Mouse (Mus musculus) forebrain, embryonic 13.5 days (tissue): ENCODE measurements at regions not wholly inside any gene's neighbourhood (a gene's known extent, or its start where the extent isn't known, plus 50 kb on each side); places are given as distances from the start of the nearest gene placed in this dataset.

Source experiments
- ATAC-seq: fragments of 200-750 bp; cut with Nextera tagmentation; 2 replicates; pipeline ENCODE4 v1.8.0; 2017
- H3K27ac ChIP-seq: fragments of 300-500 bp; sonication (generic); 2 replicates; pipeline ENCODE4 v1.5.1; 2015; ENCODE audit warnings: inconsistent platforms, mild to moderate bottlenecking, moderate library complexity
- H3K27me3 ChIP-seq: fragments of 300-500 bp; sonication (generic); 2 replicates; pipeline ENCODE4 v1.6.1; 2015; ENCODE audit warnings: mild to moderate bottlenecking, inconsistent platforms
- H3K36me3 ChIP-seq: fragments of 300-500 bp; sonication (generic); 2 replicates; pipeline ENCODE4 v1.6.1; 2015; ENCODE audit warnings: mild to moderate bottlenecking, inconsistent platforms; ENCODE audit not compliant: poor library complexity, severe bottlenecking
- H3K4me1 ChIP-seq: fragments of 300-500 bp; sonication (generic); 2 replicates; pipeline ENCODE4 v1.6.1; 2015; ENCODE audit warnings: inconsistent platforms
- H3K4me2 ChIP-seq: fragments of 300-500 bp; sonication (generic); 2 replicates; pipeline ENCODE4 v1.6.1; 2015; ENCODE audit warnings: inconsistent platforms, mild to moderate bottlenecking, moderate library complexity
- H3K4me3 ChIP-seq: fragments of 300-500 bp; sonication (generic); 2 replicates; pipeline ENCODE4 v1.5.1; 2015; ENCODE audit warnings: mild to moderate bottlenecking, inconsistent platforms
- H3K9ac ChIP-seq: fragments of 300-500 bp; sonication (generic); 2 replicates; pipeline ENCODE4 v1.6.1; 2015; ENCODE audit warnings: mild to moderate bottlenecking, inconsistent platforms
- H3K9me3 ChIP-seq: fragments of 300-500 bp; sonication (generic); replicated peaks from 2 replicates; pipeline ENCODE4 v1.6.1; 2016; ENCODE audit warnings: inconsistent platforms
- WGBS: fragments of 180-500 bp; shearing (Covaris S2); methylation state at CpG from one replicate; pipeline ENCODE4 v1.1.7; 2015; 5-methylcytosine and 5-hydroxymethylcytosine counted together

DNA sequence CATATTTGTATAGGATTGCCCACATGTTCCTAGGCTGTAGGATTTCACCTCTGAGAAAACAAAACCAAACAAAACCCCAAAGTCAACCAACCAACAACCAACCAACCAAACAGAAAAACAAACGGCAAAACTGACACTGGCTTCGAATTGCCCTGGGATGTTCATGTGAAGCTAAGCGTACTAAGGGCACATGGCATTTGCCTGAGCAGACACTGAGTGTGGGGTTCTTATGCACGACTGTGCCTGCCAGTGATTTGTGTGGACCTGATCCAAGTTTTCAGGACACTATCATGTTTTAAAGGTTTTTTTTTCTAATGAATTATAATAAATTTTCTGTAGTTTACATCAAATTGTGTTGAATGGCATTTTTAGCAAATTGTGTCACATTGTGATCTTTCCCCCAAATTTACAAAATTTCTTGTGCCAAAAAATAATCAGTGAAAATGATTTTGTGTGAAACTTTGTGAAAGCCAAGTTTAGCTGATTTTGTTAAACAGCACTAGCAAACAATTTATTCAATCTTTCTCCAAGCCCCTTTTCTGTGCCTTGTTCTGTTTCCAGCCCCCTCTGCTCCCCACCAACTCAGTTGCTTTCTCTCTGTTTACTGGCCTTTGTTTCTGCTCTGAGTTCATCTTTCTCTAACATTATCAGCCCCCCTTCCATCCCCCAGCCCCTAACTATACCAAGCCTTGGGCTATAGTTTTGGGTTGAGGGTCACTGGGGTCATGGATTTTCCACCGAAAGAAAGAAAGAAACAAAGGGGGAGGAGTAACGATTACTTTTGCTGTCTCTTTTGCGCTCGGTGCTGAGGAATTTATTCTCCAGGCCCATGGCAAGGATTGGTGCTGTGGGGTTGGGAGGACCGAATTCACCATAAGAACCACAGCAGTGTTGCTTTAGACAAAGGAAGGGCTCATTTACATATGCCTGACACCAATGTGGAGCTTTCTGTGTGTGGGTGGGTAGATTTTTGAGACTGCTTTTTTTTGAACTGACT lies 377.0 kb upstream of the Nr2f1 start:
- peak; percentile 48; the same call in 1 of the 2 replicates for ATAC-seq

GRCm38 (mm10) chr13:78571093-78571492 lies 371.5 kb upstream of the Nr2f1 start:
- H3K4me2 ChIP-seq, result no peak overlapping the region
- H3K36me3 ChIP-seq, result no peaks in the 10 kb centered on the region
- H3K9me3 ChIP-seq, result no peaks in the 10 kb centered on the region
- H3K27me3 ChIP-seq, result 0 out of 2 replicates have a peak, but pooled peaks cover 2% of the 10 kb centered on the region
- no peak overlapping the region for H3K9ac ChIP-seq
- WGBS, result 87% methylated on average over 2 of the region's 2 CpGs
- ATAC-seq, result no peak
- no peak overlapping the region for H3K27ac ChIP-seq
- no peak overlapping the region for H3K4me3 ChIP-seq
- H3K4me1 ChIP-seq, result no peaks in the 10 kb centered on the region

More for the DNA sequence above, 377.0 kb upstream of the Nr2f1 start:
- WGBS, result 12% methylated on average over 9 of the region's 9 CpGs
- no peak overlapping the region for H3K4me3 ChIP-seq
- no peak overlapping the region for H3K9ac ChIP-seq
- peaks cover 20% of the 10 kb centered on the region for H3K4me1 ChIP-seq
- H3K4me2 ChIP-seq, result peak overlapping the region; percentile 7; the same call in 1 of the 2 replicates
- H3K27me3 ChIP-seq, result 0 out of 2 replicates have a peak, but pooled peaks cover 7% of the 10 kb centered on the region
- no peaks in the 10 kb centered on the region for H3K36me3 ChIP-seq
- no peaks in the 10 kb centered on the region for H3K9me3 ChIP-seq
- H3K27ac ChIP-seq, result peak overlapping the region; percentile 52

GRCm38 (mm10) chr13:78524446-78524937 lies 324.9 kb upstream of the Nr2f1 start:
- Histone ChIP-seq H3K27me3 (no peaks in the 10 kb centered on the region), H3K9ac (no peak overlapping the region), H3K9me3 (no peaks in the 10 kb centered on the region), H3K27ac (no peak overlapping the region), H3K4me2 (no peak overlapping the region), H3K36me3 (no peaks in the 10 kb centered on the region), H3K4me1 (no peaks in the 10 kb centered on the region), H3K4me3 (no peak overlapping the region)
- ATAC-seq, result no peak
- WGBS, result 63% methylated on average over 2 of the region's 2 CpGs

DNA sequence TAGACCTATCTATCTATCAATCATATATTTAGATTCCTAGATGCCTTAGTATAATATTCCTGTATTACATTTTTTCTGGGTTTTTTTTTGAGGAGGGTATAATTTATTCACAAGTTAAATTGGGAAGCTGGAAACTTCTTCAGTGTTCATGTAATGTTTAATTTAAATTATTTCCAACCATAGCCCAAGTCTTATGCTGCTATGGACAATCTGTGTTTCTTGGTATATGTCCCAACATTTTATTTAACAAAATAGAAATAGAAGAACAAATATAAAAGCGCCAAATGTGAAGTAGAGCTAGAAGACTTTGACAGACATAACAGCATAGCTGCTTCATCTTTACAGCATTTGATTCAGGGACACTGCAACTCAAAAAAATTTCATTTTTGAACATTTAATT lies 321.2 kb upstream of the Nr2f1 start:
- Histone ChIP-seq H3K9ac (no peak overlapping the region), H3K36me3 (no peaks in the 10 kb centered on the region), H3K27me3 (no peaks in the 10 kb centered on the region), H3K4me2 (no peak overlapping the region), H3K4me3 (no peak overlapping the region), H3K9me3 (no peaks in the 10 kb centered on the region), H3K4me1 (no peaks in the 10 kb centered on the region), H3K27ac (no peak overlapping the region)
- WGBS, result 96% methylated on average over 1 of the region's 1 CpGs
- ATAC-seq, result no peak

GRCm38 (mm10) chr13:78520186-78520585 lies 320.6 kb upstream of the Nr2f1 start:
- Histone ChIP-seq H3K27ac (no peak overlapping the region), H3K4me2 (no peak overlapping the region), H3K9ac (no peak overlapping the region), H3K4me3 (no peak overlapping the region), H3K9me3 (no peaks in the 10 kb centered on the region), H3K36me3 (no peaks in the 10 kb centered on the region), H3K4me1 (no peaks in the 10 kb centered on the region), H3K27me3 (no peaks in the 10 kb centered on the region)
- no peak for ATAC-seq
- WGBS, result 88% methylated on average over 3 of the region's 3 CpGs

DNA sequence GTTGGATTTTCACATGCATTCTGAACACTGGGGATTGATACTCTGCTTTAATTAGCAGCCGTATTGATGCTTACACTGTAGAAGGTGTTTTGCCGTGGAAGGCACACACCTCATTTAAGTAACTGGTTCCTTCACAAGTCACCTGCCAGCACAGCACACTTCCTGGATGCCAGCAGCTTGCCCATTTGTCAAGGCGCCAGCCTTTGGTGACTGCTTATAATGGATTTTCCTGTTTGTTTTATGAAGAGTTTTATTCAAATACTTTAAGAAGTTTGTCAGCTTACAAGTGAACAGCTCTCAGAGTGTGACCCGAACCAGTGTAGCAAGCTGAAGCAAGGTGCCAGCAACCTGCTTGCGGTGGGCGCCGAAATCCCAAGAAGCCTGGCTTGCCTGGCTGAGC lies 301.0 kb upstream of the Nr2f1 start:
- WGBS, result 80% methylated on average over 7 of the region's 7 CpGs
- no peak for ATAC-seq
- no peaks in the 10 kb centered on the region for H3K27me3 ChIP-seq
- no peak overlapping the region for H3K27ac ChIP-seq
- no peak overlapping the region for H3K9ac ChIP-seq
- peaks cover 3% of the 10 kb centered on the region; the same call in 1 of the 2 replicates for H3K4me1 ChIP-seq
- no peaks in the 10 kb centered on the region for H3K9me3 ChIP-seq
- no peaks in the 10 kb centered on the region for H3K36me3 ChIP-seq
- H3K4me3 ChIP-seq, result no peak overlapping the region
- H3K4me2 ChIP-seq, result no peak overlapping the region

- WGBS, result 79% methylated on average over 2 of the region's 2 CpGs
- H3K36me3 ChIP-seq, result no peaks in the 10 kb centered on the region
Measured at GRCm38 (mm10) chr13:78483760-78484357, 284.3 kb upstream of the Nr2f1 start.

GRCm38 (mm10) chr13:78482929-78483759 lies 283.6 kb upstream of the Nr2f1 start:
- H3K4me3 ChIP-seq, result no peak overlapping the region
- H3K4me2 ChIP-seq, result no peak overlapping the region
- H3K9ac ChIP-seq, result no peak overlapping the region
- no peaks in the 10 kb centered on the region for H3K36me3 ChIP-seq
- H3K27me3 ChIP-seq, result no peaks in the 10 kb centered on the region
- no peaks in the 10 kb centered on the region for H3K9me3 ChIP-seq
- ATAC-seq, result peak; percentile 69; the same call in 1 of the 2 replicates
- no peak overlapping the region for H3K27ac ChIP-seq
- H3K4me1 ChIP-seq, result peaks cover 5% of the 10 kb centered on the region; the same call in 1 of the 2 replicates
- WGBS, result 69% methylated on average over 9 of the region's 9 CpGs

More at GRCm38 (mm10) chr13:78483760-78484357, 284.3 kb upstream of the Nr2f1 start:
- H3K27ac ChIP-seq, result no peak overlapping the region
- H3K4me1 ChIP-seq, result peaks cover 5% of the 10 kb centered on the region; the same call in 1 of the 2 replicates
- H3K4me3 ChIP-seq, result no peak overlapping the region
- H3K27me3 ChIP-seq, result no peaks in the 10 kb centered on the region
- H3K9ac ChIP-seq, result no peak overlapping the region
- ATAC-seq, result no peak
- no peak overlapping the region for H3K4me2 ChIP-seq
- H3K9me3 ChIP-seq, result no peaks in the 10 kb centered on the region

- peak; percentile 54 for ATAC-seq
- peak overlapping the region; percentile 57 for H3K27ac ChIP-seq
- WGBS, result 18% methylated on average over 2 of the region's 2 CpGs
Measured at GRCm38 (mm10) chr13:78451333-78452070, 251.9 kb upstream of the Nr2f1 start.

GRCm38 (mm10) chr13:78446726-78447031 lies 247.1 kb upstream of the Nr2f1 start:
- Histone ChIP-seq H3K27me3 (peaks cover 5% of the 10 kb centered on the region; the same call in 1 of the 2 replicates), H3K4me2 (peak overlapping the region; percentile 49), H3K9ac (no peak overlapping the region), H3K36me3 (no peaks in the 10 kb centered on the region), H3K27ac (no peak overlapping the region; the same call in 1 of the 2 replicates), H3K4me1 (peaks cover 46% of the 10 kb centered on the region), H3K4me3 (peak overlapping the region; percentile 18), H3K9me3 (no peaks in the 10 kb centered on the region)
- ATAC-seq, result peak; percentile 29; the same call in 1 of the 2 replicates
- 8% methylated on average over 5 of the region's 5 CpGs for WGBS

More at GRCm38 (mm10) chr13:78451333-78452070, 251.9 kb upstream of the Nr2f1 start:
- Histone ChIP-seq H3K27me3 (peaks cover 5% of the 10 kb centered on the region; the same call in 1 of the 2 replicates), H3K4me2 (no peak overlapping the region), H3K4me1 (peaks cover 22% of the 10 kb centered on the region), H3K9ac (no peak overlapping the region), H3K4me3 (no peak overlapping the region), H3K36me3 (no peaks in the 10 kb centered on the region), H3K9me3 (no peaks in the 10 kb centered on the region)
